Mouse (Mus musculus): ENCODE measurements around the gene Mgea5.

The Mgea5 gene

GRCm38 (mm10) chr19:45748691-45749242 is 34.9 kb downstream of the Mgea5 start:
- peak in 1 of 2 experiments; percentile 23 for DNase-seq (ENCODE audit: low spot score in 2 of 2)

- DNase-seq (ENCODE audit: low spot score in 2 of 2) = no peak
These were observed 35.4 kb downstream of the Mgea5 start for GRCm38 (mm10) chr19:45748206-45748605.

DNA sequence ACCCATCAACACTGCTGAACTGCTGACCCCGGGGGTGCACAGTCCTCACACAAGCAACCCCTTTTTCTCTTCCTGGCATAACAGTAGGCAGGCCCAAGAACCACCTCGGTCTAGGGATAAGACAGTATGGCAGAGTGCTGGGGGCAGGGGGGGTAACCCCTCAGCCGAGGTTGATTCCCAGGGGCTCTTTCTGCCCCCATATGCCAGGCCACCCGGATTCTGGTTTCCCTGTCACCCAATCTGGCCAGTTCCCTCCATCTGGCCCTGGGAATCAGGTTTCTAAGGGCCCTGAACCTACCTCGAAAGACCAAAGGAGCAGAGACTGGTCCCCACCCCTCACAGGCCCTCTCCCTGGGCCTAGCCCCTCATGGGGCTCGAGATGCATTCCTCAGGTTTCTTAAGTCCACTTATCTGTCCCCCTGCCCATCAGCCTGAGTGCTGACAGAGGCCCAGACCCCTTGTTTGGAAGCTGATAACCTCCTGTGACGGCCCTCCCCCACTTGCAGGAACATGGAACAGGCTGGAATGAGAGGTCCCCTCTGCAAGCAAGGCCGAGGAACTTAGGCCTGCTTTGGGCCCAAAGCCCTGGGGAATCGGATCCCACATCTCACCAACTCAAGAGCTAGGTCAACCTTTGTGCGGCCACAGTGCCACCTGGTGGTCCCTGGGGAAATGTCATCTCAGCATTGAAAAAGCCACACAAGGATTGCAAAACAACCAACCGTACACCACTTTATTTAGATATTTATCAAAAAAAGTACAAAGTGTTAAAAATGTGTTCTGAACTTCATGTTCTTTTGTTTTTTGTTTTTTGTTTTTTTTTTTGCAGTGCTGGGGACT is 36.4 kb downstream of the Mgea5 start:
- DNase-seq (ENCODE audit: low spot score in 2 of 2) = peak; percentile 78 to 87

DNA sequence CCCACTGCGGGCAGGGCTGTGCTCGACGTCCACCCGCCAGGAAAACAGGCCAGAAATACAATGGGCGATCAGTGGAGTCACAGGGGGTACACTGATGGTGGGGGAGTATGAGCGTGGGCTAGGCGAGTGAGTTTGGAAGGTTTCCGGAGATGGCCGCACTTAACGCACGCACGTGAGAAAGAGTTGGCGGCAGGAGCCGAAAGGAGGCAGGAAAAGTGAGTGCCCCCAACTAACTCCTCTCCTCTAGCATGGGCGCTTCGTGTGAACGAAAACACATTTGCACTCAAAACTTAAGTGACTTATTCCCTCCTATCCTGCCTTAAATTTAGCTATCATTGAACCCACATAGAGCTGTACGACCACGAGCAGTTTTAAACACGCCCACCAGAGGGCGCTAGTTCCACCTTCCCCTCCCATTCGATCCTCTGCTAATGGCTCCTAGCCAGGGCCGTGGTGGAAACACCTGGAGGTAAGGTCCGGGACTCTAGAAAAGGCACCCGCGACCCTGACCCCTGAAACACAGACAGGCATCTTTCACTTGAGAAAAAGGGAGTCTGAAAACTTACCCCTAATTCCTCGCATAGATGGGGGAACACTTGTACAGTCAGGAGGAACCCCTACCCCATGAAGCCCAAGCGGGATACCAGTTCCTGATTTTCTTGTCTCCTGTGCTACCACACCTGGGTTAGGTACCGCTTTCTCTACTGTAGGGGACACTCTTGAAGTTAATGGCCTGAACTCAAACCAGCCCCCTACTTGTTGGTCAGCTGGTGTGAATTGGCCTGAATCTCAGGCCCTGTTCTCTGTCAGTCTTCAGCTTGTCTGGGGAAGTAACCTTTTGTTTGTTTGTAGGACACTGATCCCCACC is 37.2 kb downstream of the Mgea5 start:
- DNase-seq (ENCODE audit: low spot score in 2 of 2) = peak; percentile 37 to 69

DNA sequence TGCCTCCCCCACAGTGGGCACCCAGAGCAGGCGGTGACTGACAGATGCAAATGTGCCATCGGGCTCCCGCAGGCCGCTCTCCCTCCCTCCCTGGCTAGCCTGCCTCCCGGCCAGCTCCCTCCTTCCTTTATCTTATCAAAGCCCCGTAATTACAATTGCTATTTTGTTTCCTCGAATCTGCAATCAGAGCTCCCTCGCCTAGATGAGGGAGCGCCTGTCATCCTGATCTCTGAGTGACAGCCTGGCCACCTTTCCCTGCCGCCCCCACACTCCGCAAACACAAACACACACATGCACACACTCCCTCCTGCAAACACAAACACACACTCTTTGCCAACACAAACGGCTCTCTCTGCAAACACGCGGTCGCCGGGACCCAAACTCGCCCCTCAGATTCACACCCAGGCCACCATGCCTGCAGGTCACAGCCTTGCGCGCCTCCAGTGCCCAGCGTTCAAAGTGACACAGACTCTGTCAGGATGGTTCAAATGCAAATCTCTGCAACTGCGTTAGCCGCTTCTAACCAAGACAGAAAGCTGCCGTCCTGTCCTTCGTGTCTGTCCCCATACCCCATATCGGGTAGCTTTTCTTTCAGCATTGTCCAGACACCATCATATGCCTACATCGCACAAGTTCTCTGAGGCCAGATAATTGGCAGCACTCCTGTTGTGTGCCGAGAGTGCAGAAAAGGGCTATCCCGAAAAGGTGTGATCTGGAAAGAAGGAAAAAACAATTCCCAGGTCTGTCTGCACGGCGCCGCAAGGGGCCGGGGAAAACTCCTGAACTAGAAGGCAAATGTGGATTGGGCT is 38.1 kb downstream of the Mgea5 start:
- DNase-seq (ENCODE audit: low spot score in 2 of 2) = no peak

GRCm38 (mm10) chr19:45743619-45744018 is 40.0 kb downstream of the Mgea5 start:
- no peak for DNase-seq (ENCODE audit: low spot score in 2 of 2)

GRCm38 (mm10) chr19:45742984-45743575 is 40.6 kb downstream of the Mgea5 start:
- DNase-seq (ENCODE audit: low spot score in 2 of 2) = no peak

GRCm38 (mm10) chr19:45742218-45742983 is 41.2 kb downstream of the Mgea5 start, which contains the start of gene Fgf8:
Fgf8 (minus strand) TSS chr19:45742915.
- DNase-seq (ENCODE audit: low spot score in 2 of 2) = no peak

GRCm38 (mm10) chr19:45741431-45742217 is 42.0 kb downstream of the Mgea5 start:
- DNase-seq (ENCODE audit: low spot score in 2 of 2) = no peak

GRCm38 (mm10) chr19:45740817-45741216 is 42.8 kb downstream of the Mgea5 start:
- no peak for DNase-seq (ENCODE audit: low spot score in 2 of 2)

- no peak for DNase-seq (ENCODE audit: low spot score in 2 of 2)
These were observed 43.4 kb downstream of the Mgea5 start for GRCm38 (mm10) chr19:45740233-45740632.

- DNase-seq (ENCODE audit: low spot score in 2 of 2) = no peak
These were observed 45.1 kb downstream of the Mgea5 start for GRCm38 (mm10) chr19:45738521-45738920.

- no peak for DNase-seq (ENCODE audit: low spot score in 2 of 2)
These were observed 45.7 kb downstream of the Mgea5 start for GRCm38 (mm10) chr19:45737846-45738484.

- DNase-seq (ENCODE audit: low spot score in 2 of 2) = no peak
These were observed 46.3 kb downstream of the Mgea5 start for GRCm38 (mm10) chr19:45737208-45737845.

- DNase-seq (ENCODE audit: low spot score in 2 of 2) = no peak
These were observed 46.8 kb downstream of the Mgea5 start for GRCm38 (mm10) chr19:45736855-45737207.

- no peak for DNase-seq (ENCODE audit: low spot score in 2 of 2)
These were observed 47.4 kb downstream of the Mgea5 start for GRCm38 (mm10) chr19:45736241-45736640.

DNA sequence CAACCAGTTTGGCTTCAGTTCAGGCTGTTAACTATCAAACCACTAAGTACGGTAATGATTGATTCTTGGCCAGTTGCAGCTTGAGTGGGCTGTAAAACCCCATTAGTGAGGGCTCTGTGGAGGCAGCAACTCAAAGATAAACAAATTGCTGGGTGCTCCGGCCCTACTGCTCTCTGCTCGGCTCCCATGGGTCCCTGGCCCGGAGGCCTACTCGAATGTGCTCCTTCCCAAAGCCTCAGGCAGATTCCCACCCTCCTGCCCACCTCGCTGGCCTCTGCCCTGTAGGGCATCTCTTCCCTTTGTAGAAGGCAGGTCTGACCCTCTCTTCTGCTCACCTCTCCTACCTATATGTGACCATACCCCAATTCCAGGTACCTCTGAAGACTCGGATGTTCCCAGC is 48.9 kb downstream of the Mgea5 start:
- no peak for DNase-seq (ENCODE audit: low spot score in 2 of 2)

GRCm38 (mm10) chr19:45734191-45734590 is 49.4 kb downstream of the Mgea5 start:
- DNase-seq (ENCODE audit: low spot score in 2 of 2) = no peak

- no peak for DNase-seq (ENCODE audit: low spot score in 2 of 2)
These were observed 50.1 kb downstream of the Mgea5 start for GRCm38 (mm10) chr19:45733564-45733963.

Data from frontal cortex, postnatal 14 days (tissue).